In genomic region chr1:156462273-156462991, GRCm38 (mm10) we compare ENCODE assay signal across 14 mouse cellular contexts. TPM values are rescaled to one million over a fixed set of nuclear protein-coding genes. Genes with fewer than 3 reads are reported as not detected.
A peak's percentile ranks its signal among the peaks of the same experiment; 100 is the strongest.
DNase-seq lines count a peak whose midpoint lies in the region; ATAC-seq and TF ChIP-seq lines count a peak whose summit lies in the region.
"Had no signal": no experiment of that assay in that cellular context is flagged by ENCODE, and none has a peak within 500 bp of the region (broad histone marks: within the 10 kb centered on the region; RNA-seq: fewer than 3 reads in every experiment).

No protein-coding gene starts in this region.

- H3K36me3 ChIP-seq in lung, postnatal 0 days (ENCODE audit: insufficient read depth, low read length) = no peaks in the 10 kb centered on the region
- H3K36me3 ChIP-seq in midbrain, postnatal 0 days (ENCODE audit: insufficient read depth, low read length) = no peaks in the 10 kb centered on the region

- 53% methylated on average over 12 of the region's 12 CpGs for WGBS in lung, postnatal 0 days
- WGBS in midbrain, postnatal 0 days = 89% methylated on average over 12 of the region's 12 CpGs

- H3K9ac ChIP-seq in lung, postnatal 0 days (replicated peaks; ENCODE audit: low read depth) = no peak overlapping the region
- H3K9ac ChIP-seq in midbrain, postnatal 0 days (replicated peaks; ENCODE audit: low read length, poor library complexity, severe bottlenecking) = no peak overlapping the region

- no peaks in the 10 kb centered on the region for H3K27me3 ChIP-seq in lung, postnatal 0 days (replicated peaks; ENCODE audit: insufficient read depth, low read length)
- no peaks in the 10 kb centered on the region for H3K27me3 ChIP-seq in midbrain, postnatal 0 days (ENCODE audit: insufficient read depth, low read length)

- TF ChIP-seq EP300 in lung, postnatal 0 days (IDR thresholded peaks at IDR 0.05) = peak; percentile 63

- no peak overlapping the region for H3K4me2 ChIP-seq in lung, postnatal 0 days (replicated peaks; ENCODE audit: low read depth, low read length)
- H3K4me2 ChIP-seq in midbrain, postnatal 0 days (ENCODE audit: low read depth, low read length, poor library complexity, severe bottlenecking) = no peak overlapping the region

- peak; percentile 47 for ATAC-seq in lung, postnatal 0 days
- ATAC-seq in common myeloid progenitor, adult 5-6 weeks (replicated peaks; ENCODE audit: low read depth, poor library complexity, severe bottlenecking) = peak; percentile 50; the same call in 1 of the 2 replicates
- peak; percentile 40 for ATAC-seq in megakaryocyte progenitor cell, adult 5-6 weeks (replicated peaks; ENCODE audit: poor library complexity)
- no peak for ATAC-seq in midbrain, postnatal 0 days (ENCODE audit: low FRiP score)
- ATAC-seq: hindbrain, postnatal 0 days had no signal

- TF ChIP-seq CTCF in lung, postnatal 0 days (IDR thresholded peaks at IDR 0.05) = no peak
- TF ChIP-seq CTCF in midbrain, postnatal 0 days (IDR thresholded peaks at IDR 0.05) = no peak

- no peaks in the 10 kb centered on the region for H3K9me3 ChIP-seq in lung, postnatal 0 days (ENCODE audit: low read length)
- no peaks in the 10 kb centered on the region for H3K9me3 ChIP-seq in midbrain, postnatal 0 days (ENCODE audit: low read length)

- peak; percentile 51 for DNase-seq in lung, postnatal 0 days (ENCODE audit: low spot score)
- no peak for DNase-seq in lung, postnatal 25 days (ENCODE audit: low spot score)
- DNase-seq in kidney, adult 8-10 months = peak; percentile 66
- DNase-seq in midbrain, postnatal 0 days (ENCODE audit: low spot score) = no peak
- DNase-seq in spleen, postnatal 10 days (ENCODE audit: low spot score in 2 of 2) = no peak
- DNase-seq: adrenal gland, adult 8-10 months; heart, adult 2 months; heart, postnatal 14 days; lung, adult 18-20 months; thymus, postnatal 36 days had no signal

- peak overlapping the region; percentile 47 for H3K27ac ChIP-seq in lung, postnatal 0 days (ENCODE audit: low read length)
- H3K27ac ChIP-seq in midbrain, postnatal 0 days (ENCODE audit: low read depth, low read length) = no peak overlapping the region
- H3K27ac ChIP-seq: heart, adult 2 months; hindbrain, postnatal 0 days had no signal

- no peak overlapping the region for H3K4me3 ChIP-seq in lung, postnatal 0 days (ENCODE audit: low read depth, low read length)
- no peak overlapping the region for H3K4me3 ChIP-seq in midbrain, postnatal 0 days (ENCODE audit: low read depth, low read length)
- H3K4me3 ChIP-seq: heart, adult 2 months; myocyte had no signal

- H3K4me1 ChIP-seq in lung, postnatal 0 days (ENCODE audit: insufficient read depth, low read depth, low read length) = no peaks in the 10 kb centered on the region
- H3K4me1 ChIP-seq in midbrain, postnatal 0 days (ENCODE audit: insufficient read depth, low read length) = no peaks in the 10 kb centered on the region

RNA-seq across cellular contexts. Expression of gene Soat1, which starts 11.7 kb away (rescaled TPM):
- 110 and 140 TPM in 2 replicates for polyA plus RNA-seq in lung, postnatal 0 days (2015; fragmentation: Nextera tagmentation; extraction: Ambion mirVana)
- 21.6 and 29.6 TPM in 2 replicates for total RNA-seq in common myeloid progenitor, adult 5-6 weeks (2017)
- 99.4 and 117 TPM in 2 replicates for total RNA-seq in megakaryocyte progenitor cell, adult 5-6 weeks (2015)
- total RNA-seq in megakaryocyte progenitor cell, adult 5-6 weeks (2017) = 139 and 140 TPM in 2 replicates
- total RNA-seq in midbrain, postnatal 0 days (2014; rRNA removed) = 24.8 TPM in 2 replicates
- polyA plus RNA-seq in midbrain, postnatal 0 days (2015; fragmentation: Nextera tagmentation; extraction: Ambion mirVana) = 10.3 and 11.8 TPM in 2 replicates

RNA-seq across cellular contexts. Expression of gene Axdnd1, which starts 41.5 kb away (rescaled TPM):
- polyA plus RNA-seq in lung, postnatal 0 days (2015; fragmentation: Nextera tagmentation; extraction: Ambion mirVana) = 0.29 and 0.84 TPM in 2 replicates
- 0.37 TPM in 1 of 2 replicates, not detected in the other for total RNA-seq in common myeloid progenitor, adult 5-6 weeks (2017)
- 0.52 TPM in 1 of 2 replicates, not detected in the other for total RNA-seq in megakaryocyte progenitor cell, adult 5-6 weeks (2015)
- 0.68 TPM in 1 of 2 replicates, not detected in the other for total RNA-seq in megakaryocyte progenitor cell, adult 5-6 weeks (2017)
- total RNA-seq in midbrain, postnatal 0 days (2014; rRNA removed) = not detected in 2 replicates
- polyA plus RNA-seq in midbrain, postnatal 0 days (2015; fragmentation: Nextera tagmentation; extraction: Ambion mirVana) = 0.11 and 0.56 TPM in 2 replicates
- total RNA-seq: heart, adult 2 months had no signal
- polyA plus RNA-seq: heart, adult 2 months had no signal

Comparison
In these comparisons a context has a peak if more than half of its experiments do, and no peak if none do; other contexts are left out.
1. DNase-seq: peak in lung, postnatal 0 days (single experiment) and kidney, adult 8-10 months (2 of 2); none in lung, postnatal 25 days (single experiment), midbrain, postnatal 0 days (single experiment) and spleen, postnatal 10 days (0 of 2).